Mouse (Mus musculus): ENCODE results near the gene Vmn1r237. TPM values are rescaled to one million over a fixed set of nuclear protein-coding genes. Genes with fewer than 3 reads are reported as not detected.

Gene Vmn1r237
- not detected in 2 replicates for polyA plus RNA-seq (2015; fragmentation: Nextera tagmentation; extraction: Ambion mirVana)

- Histone ChIP-seq H3K36me3 (no peaks in the 10 kb centered on the region), H3K27ac (replicated peaks) (no peak within 1 kb of the TSS), H3K4me2 (no peak within 1 kb of the TSS), H3K4me3 (replicated peaks) (no peak within 1 kb of the TSS), H3K9ac (replicated peaks) (no peak within 1 kb of the TSS), H3K27me3 (replicated peaks) (no peaks in the 10 kb centered on the region), H3K9me3 (replicated peaks) (no peaks in the 10 kb centered on the region), H3K4me1 (no peaks in the 10 kb centered on the region)
- no peak for ATAC-seq (ENCODE audit: low FRiP score)
Measured at GRCm38 (mm10) chr17:21311565-21311964, at the start of gene Vmn1r237. Vmn1r237 (plus strand) TSS chr17:21311865.

GRCm38 (mm10) chr17:21272103-21272502 is 39.6 kb upstream of the Vmn1r237 start:
- WGBS: 18% methylated on average over 4 of the region's 4 CpGs
- no peaks in the 10 kb centered on the region for H3K36me3 ChIP-seq
- no peak overlapping the region for H3K4me3 ChIP-seq (replicated peaks)
- ATAC-seq (ENCODE audit: low FRiP score): peak; percentile 35; the same call in 1 of the 2 replicates
- H3K9me3 ChIP-seq (replicated peaks): no peaks in the 10 kb centered on the region
- no peak overlapping the region for H3K27ac ChIP-seq (replicated peaks)
- no peaks in the 10 kb centered on the region for H3K27me3 ChIP-seq (replicated peaks)
- no peak overlapping the region for H3K9ac ChIP-seq (replicated peaks)
- no peak overlapping the region for H3K4me2 ChIP-seq
- H3K4me1 ChIP-seq: no peaks in the 10 kb centered on the region

GRCm38 (mm10) chr17:21282642-21283041 is 29.0 kb upstream of the Vmn1r237 start, which contains the start of gene Vmn1r236:
Vmn1r236 (plus strand) TSS chr17:21282942.
- H3K4me3 ChIP-seq (replicated peaks): no peak within 1 kb of the TSS
- 86% methylated on average over 3 of the region's 3 CpGs for WGBS
- H3K9me3 ChIP-seq (replicated peaks): 0 out of 2 replicates have a peak, but pooled peaks cover 5% of the 10 kb centered on the region
- no peaks in the 10 kb centered on the region for H3K36me3 ChIP-seq
- H3K27me3 ChIP-seq (replicated peaks): no peaks in the 10 kb centered on the region
- no peak within 1 kb of the TSS for H3K27ac ChIP-seq (replicated peaks)
- H3K4me1 ChIP-seq: no peaks in the 10 kb centered on the region
- no peak within 1 kb of the TSS for H3K9ac ChIP-seq (replicated peaks)
- no peak for ATAC-seq (ENCODE audit: low FRiP score)
- H3K4me2 ChIP-seq: no peak within 1 kb of the TSS

GRCm38 (mm10) chr17:21284395-21284794 is 27.3 kb upstream of the Vmn1r237 start:
- no peak for ATAC-seq (ENCODE audit: low FRiP score)
- Histone ChIP-seq H3K9me3 (replicated peaks) (0 out of 2 replicates have a peak, but pooled peaks cover 5% of the 10 kb centered on the region), H3K27me3 (replicated peaks) (no peaks in the 10 kb centered on the region), H3K27ac (replicated peaks) (no peak overlapping the region), H3K4me3 (replicated peaks) (no peak overlapping the region), H3K9ac (replicated peaks) (no peak overlapping the region), H3K4me2 (no peak overlapping the region), H3K36me3 (no peaks in the 10 kb centered on the region), H3K4me1 (no peaks in the 10 kb centered on the region)

- no peaks in the 10 kb centered on the region for H3K9me3 ChIP-seq (replicated peaks)
- H3K36me3 ChIP-seq: no peaks in the 10 kb centered on the region
- H3K9ac ChIP-seq (replicated peaks): no peak overlapping the region
- no peaks in the 10 kb centered on the region for H3K27me3 ChIP-seq (replicated peaks)
- no peak for ATAC-seq (ENCODE audit: low FRiP score)
- no peaks in the 10 kb centered on the region for H3K4me1 ChIP-seq
- H3K4me2 ChIP-seq: no peak overlapping the region
- no peak overlapping the region for H3K4me3 ChIP-seq (replicated peaks)
- no peak overlapping the region for H3K27ac ChIP-seq (replicated peaks)
Measured at GRCm38 (mm10) chr17:21289695-21290094, 22.0 kb upstream of the Vmn1r237 start.

Small RNA genes within 50 kb of the gene (microRNA-seq; reads per million reads assigned to microRNA genes)
- not detected for gene Gm26384

Other genes starting within 250 kb of the Vmn1r237 start
- gene Vmn1r234, start 85.8 kb upstream of the Vmn1r237 start, polyA plus RNA-seq (2015; fragmentation: Nextera tagmentation; extraction: Ambion mirVana): not detected in 2 replicates
- gene Vmn1r235, start 55.5 kb upstream of the Vmn1r237 start, polyA plus RNA-seq (2015; fragmentation: Nextera tagmentation; extraction: Ambion mirVana): not detected in 2 replicates
- gene Vmn1r236, start 28.9 kb upstream of the Vmn1r237 start, polyA plus RNA-seq (2015; fragmentation: Nextera tagmentation; extraction: Ambion mirVana): not detected in 2 replicates
- gene Zfp677, start 71.9 kb downstream of the Vmn1r237 start, polyA plus RNA-seq (2015; fragmentation: Nextera tagmentation; extraction: Ambion mirVana): 4.7 and 5.5 TPM in 2 replicates
- gene Zfp54, start 111.4 kb downstream of the Vmn1r237 start, polyA plus RNA-seq (2015; fragmentation: Nextera tagmentation; extraction: Ambion mirVana): 4.6 and 6.8 TPM in 2 replicates
- gene Zfp51, start 138.5 kb downstream of the Vmn1r237 start, polyA plus RNA-seq (2015; fragmentation: Nextera tagmentation; extraction: Ambion mirVana): 11.1 and 13.7 TPM in 2 replicates
- gene Zfp53, start 177.1 kb downstream of the Vmn1r237 start, polyA plus RNA-seq (2015; fragmentation: Nextera tagmentation; extraction: Ambion mirVana): 9.7 and 11.7 TPM in 2 replicates
- gene Zfp52, start 223.7 kb downstream of the Vmn1r237 start, polyA plus RNA-seq (2015; fragmentation: Nextera tagmentation; extraction: Ambion mirVana): 2.2 and 3.2 TPM in 2 replicates